9 mouse cellular contexts compared by ENCODE assay signal in the genomic region with DNA sequence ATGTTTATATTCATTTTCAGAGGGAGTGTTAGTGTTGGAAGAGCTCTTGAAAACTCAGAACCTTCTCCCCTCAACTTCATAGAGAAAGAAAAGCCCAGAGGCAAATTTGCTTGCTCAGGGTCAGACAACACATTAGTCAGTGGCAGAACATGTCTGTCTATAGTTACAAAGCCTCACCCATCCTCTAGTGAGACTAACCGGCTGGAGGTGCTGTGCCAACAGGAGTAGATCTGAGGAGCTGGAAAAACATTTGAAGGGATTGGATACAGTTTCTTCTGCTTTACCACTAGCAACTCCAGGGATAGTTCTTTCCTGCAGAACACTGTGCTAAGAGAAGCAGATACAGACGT. TPM values are rescaled to one million over a fixed set of nuclear protein-coding genes. Genes with fewer than 3 reads are reported as not detected.
DNase-seq lines count a peak whose midpoint lies in the region; ATAC-seq and TF ChIP-seq lines count a peak whose summit lies in the region.
"Had no signal": no experiment of that assay in that cellular context is flagged by ENCODE, and none has a peak within 500 bp of the region (broad histone marks: within the 10 kb centered on the region; RNA-seq: fewer than 3 reads in every experiment).

No protein-coding gene starts in this region.

- no peak for ATAC-seq in liver, embryonic 12.5 days
- peak; percentile 41; the same call in 1 of the 2 replicates for ATAC-seq in stomach, postnatal 0 days (ENCODE audit: low FRiP score, low TSS enrichment)

- H3K9ac ChIP-seq in liver, embryonic 12.5 days = peak overlapping the region; percentile 85; the same call in 1 of the 2 replicates
- no peak overlapping the region; the same call in 1 of the 2 replicates for H3K9ac ChIP-seq in stomach, postnatal 0 days (ENCODE audit: low read length)

- H3K4me3 ChIP-seq in gastrocnemius, adult 2 months = peak overlapping the region; percentile 98
- H3K4me3 ChIP-seq in testis, adult 2 months (ENCODE audit: control insufficient read depth, low read depth, low read length) = peak overlapping the region; percentile 94
- peak overlapping the region; percentile 68 for H3K4me3 ChIP-seq in liver, embryonic 12.5 days
- H3K4me3 ChIP-seq in stomach, postnatal 0 days (ENCODE audit: low read depth, low read length) = peak overlapping the region; percentile 85

- H3K4me1 ChIP-seq in testis, adult 2 months (ENCODE audit: control insufficient read depth, insufficient read depth, low read length) = peaks cover 16% of the 10 kb centered on the region
- peaks cover 51% of the 10 kb centered on the region for H3K4me1 ChIP-seq in liver, embryonic 12.5 days
- H3K4me1 ChIP-seq in stomach, postnatal 0 days (replicated peaks; ENCODE audit: control insufficient read depth, insufficient read depth) = 0 out of 2 replicates have a peak, but pooled peaks cover 3% of the 10 kb centered on the region

- intact Hi-C loops in gastrocnemius, adult 2 months (cut with DNase I) = loop anchor here (2.0 kb wide), 1 partner anchor 17 kb away; no protein-coding TSS in a partner anchor

- no peak for TF ChIP-seq POLR2A in testis, adult 2 months (IDR thresholded peaks at IDR 0.05; ENCODE audit: control insufficient read depth, low read depth, low read length)

- 4% methylated on average over 2 of the region's 2 CpGs for WGBS in liver, embryonic 12.5 days (ENCODE audit: insufficient replicate concordance)
- 0% methylated on average over 2 of the region's 2 CpGs for WGBS in stomach, postnatal 0 days

- H3K27me3 ChIP-seq in testis, adult 2 months (ENCODE audit: control insufficient read depth, insufficient read depth, low read length) = no peaks in the 10 kb centered on the region
- no peaks in the 10 kb centered on the region for H3K27me3 ChIP-seq in liver, embryonic 12.5 days (replicated peaks)
- no peaks in the 10 kb centered on the region for H3K27me3 ChIP-seq in stomach, postnatal 0 days (ENCODE audit: control insufficient read depth, insufficient read depth, low read length)

- no peaks in the 10 kb centered on the region for H3K36me3 ChIP-seq in testis, adult 2 months (ENCODE audit: control insufficient read depth, insufficient read depth, low read length)
- peaks cover 4% of the 10 kb centered on the region; the same call in 1 of the 2 replicates for H3K36me3 ChIP-seq in liver, embryonic 12.5 days
- H3K36me3 ChIP-seq in stomach, postnatal 0 days (ENCODE audit: control insufficient read depth, insufficient read depth, low read length) = no peaks in the 10 kb centered on the region; the same call in 1 of the 2 replicates

- H3K27ac ChIP-seq in gastrocnemius, adult 2 months = peak overlapping the region; percentile 97
- H3K27ac ChIP-seq in testis, adult 2 months (ENCODE audit: control insufficient read depth, insufficient read depth, low read depth, low read length) = no peak overlapping the region
- H3K27ac ChIP-seq in liver, embryonic 12.5 days = peak overlapping the region; percentile 73
- H3K27ac ChIP-seq in stomach, postnatal 0 days (replicated peaks) = peak overlapping the region; percentile 90

- peak overlapping the region; percentile 99 for H3K4me2 ChIP-seq in liver, embryonic 12.5 days
- H3K4me2 ChIP-seq in stomach, postnatal 0 days (replicated peaks; ENCODE audit: low read depth) = peak overlapping the region; percentile 95

- no peak for TF ChIP-seq CTCF in gastrocnemius, adult 2 months (IDR thresholded peaks at IDR 0.05)
- no peak for TF ChIP-seq CTCF in testis, adult 2 months (IDR thresholded peaks at IDR 0.05; ENCODE audit: control insufficient read depth, insufficient read depth, insufficient replicate concordance, low read depth, low read length)
- peak; percentile 54 for TF ChIP-seq CTCF in stomach, postnatal 0 days (IDR thresholded peaks at IDR 0.05; ENCODE audit: low read depth)

- DNase-seq in gastrocnemius, adult 2 months = no peak
- no peak for DNase-seq in gastrocnemius, adult 18-20 months (ENCODE audit: low spot score)
- DNase-seq in testis, postnatal 14 days (ENCODE audit: low spot score) = no peak
- no peak for DNase-seq in stomach, postnatal 0 days (ENCODE audit: low spot score)
- DNase-seq in MN1 (ENCODE audit: low spot score) = no peak
- DNase-seq in adrenal gland, postnatal 36 days = no peak

- H3K9me3 ChIP-seq in liver, embryonic 12.5 days (replicated peaks) = no peaks in the 10 kb centered on the region
- no peaks in the 10 kb centered on the region for H3K9me3 ChIP-seq in stomach, postnatal 0 days (ENCODE audit: control insufficient read depth, low read length)

- TF ChIP-seq EP300 in stomach, postnatal 0 days (optimal IDR thresholded peaks at IDR 0.05) = no peak

RNA-seq across cellular contexts. Expression of gene Mink1, which starts 0.8 kb away (rescaled TPM):
- total RNA-seq in gastrocnemius, adult 2 months (2021) = 10 to 100 TPM; 33.7 to 34.7 TPM
- 10 to 100 TPM; 28.8 to 34.1 TPM for total RNA-seq in gastrocnemius, adult 18-20 months (2021)
- 18.4 and 23.0 TPM in 2 replicates for polyA plus RNA-seq in testis, adult 2 months (2012; rRNA removed)
- polyA plus RNA-seq in liver, embryonic 12.5 days (2016; fragmentation: Nextera tagmentation; extraction: Ambion mirVana) = 8.3 and 8.7 TPM in 2 replicates
- polyA plus RNA-seq in stomach, postnatal 0 days (2015; fragmentation: Nextera tagmentation; extraction: Ambion mirVana) = 8.5 and 10.2 TPM in 2 replicates
- total RNA-seq in adrenal gland, postnatal 36 days (2021) = 10 to 100 TPM; 39.2 to 42.6 TPM

RNA-seq across cellular contexts. Expression of gene Pld2, which starts 22.0 kb away (rescaled TPM):
- 10 to 100 TPM; 15.8 to 18.2 TPM for total RNA-seq in gastrocnemius, adult 2 months (2021)
- total RNA-seq in gastrocnemius, adult 18-20 months (2021) = 10 to 100 TPM; 12.2 to 17.7 TPM
- 1.2 and 2.0 TPM in 2 replicates for polyA plus RNA-seq in testis, adult 2 months (2012; rRNA removed)
- 2.0 and 2.6 TPM in 2 replicates for polyA plus RNA-seq in liver, embryonic 12.5 days (2016; fragmentation: Nextera tagmentation; extraction: Ambion mirVana)
- polyA plus RNA-seq in stomach, postnatal 0 days (2015; fragmentation: Nextera tagmentation; extraction: Ambion mirVana) = 16.2 and 17.7 TPM in 2 replicates
- total RNA-seq in adrenal gland, postnatal 36 days (2021) = 1 to 10 TPM; 8.1 to 8.6 TPM

RNA-seq across cellular contexts. Expression of gene Gm40193, which starts 29.2 kb away (rescaled TPM):
- total RNA-seq in gastrocnemius, adult 2 months (2021) = not detected
- total RNA-seq in gastrocnemius, adult 18-20 months (2021) = not detected
- polyA plus RNA-seq in testis, adult 2 months (2012; rRNA removed) = not detected in 2 replicates
- polyA plus RNA-seq in liver, embryonic 12.5 days (2016; fragmentation: Nextera tagmentation; extraction: Ambion mirVana) = not detected in 2 replicates
- polyA plus RNA-seq in stomach, postnatal 0 days (2015; fragmentation: Nextera tagmentation; extraction: Ambion mirVana) = not detected in 2 replicates
- not detected for total RNA-seq in adrenal gland, postnatal 36 days (2021)
- total RNA-seq: left cerebral cortex, adult 8-10 months had no signal

RNA-seq across cellular contexts. Expression of gene Psmb6, which starts 36.7 kb away (rescaled TPM):
- 100 to 1,000 TPM; 229 to 241 TPM for total RNA-seq in gastrocnemius, adult 2 months (2021)
- 100 to 1,000 TPM; 226 to 241 TPM for total RNA-seq in gastrocnemius, adult 18-20 months (2021)
- polyA plus RNA-seq in testis, adult 2 months (2012; rRNA removed) = 385 and 389 TPM in 2 replicates
- 415 and 437 TPM in 2 replicates for polyA plus RNA-seq in liver, embryonic 12.5 days (2016; fragmentation: Nextera tagmentation; extraction: Ambion mirVana)
- 516 and 537 TPM in 2 replicates for polyA plus RNA-seq in stomach, postnatal 0 days (2015; fragmentation: Nextera tagmentation; extraction: Ambion mirVana)
- total RNA-seq in adrenal gland, postnatal 36 days (2021) = 100 to 1,000 TPM; 282 to 297 TPM

RNA-seq across cellular contexts. Expression of gene Gltpd2, which starts 42.9 kb away (rescaled TPM):
- total RNA-seq in gastrocnemius, adult 2 months (2021) = not detected
- total RNA-seq in gastrocnemius, adult 18-20 months (2021) = not detected
- polyA plus RNA-seq in testis, adult 2 months (2012; rRNA removed) = not detected in 2 replicates
- 15.3 and 17.5 TPM in 2 replicates for polyA plus RNA-seq in liver, embryonic 12.5 days (2016; fragmentation: Nextera tagmentation; extraction: Ambion mirVana)
- polyA plus RNA-seq in stomach, postnatal 0 days (2015; fragmentation: Nextera tagmentation; extraction: Ambion mirVana) = 0.32 and 0.40 TPM in 2 replicates
- total RNA-seq in adrenal gland, postnatal 36 days (2021) = not detected
- total RNA-seq: left cerebral cortex, adult 8-10 months had no signal
